Mouse (Mus musculus): ENCODE measurements around the gene Srrm1. TPM values are rescaled to one million over a fixed set of nuclear protein-coding genes. Genes with fewer than 3 reads are reported as not detected.
A peak's percentile ranks its signal among the peaks of the same experiment; 100 is the strongest.

Srrm1 gene
- total RNA-seq, 1 experiment from 2014 or later: 120 TPM

GRCm38 (mm10) chr4:135271881-135272616 is 81.1 kb downstream of the Srrm1 start:
- DNase-seq: peak; percentile 79

- peak; percentile 64 for DNase-seq
Observed at GRCm38 (mm10) chr4:135271419-135271828, 81.7 kb downstream of the Srrm1 start.

Other genes with a start within 250 kb of the Srrm1 start
- gene Runx3, start 232.7 kb downstream of the Srrm1 start, total RNA-seq (2021): 1.7 and 7.3 TPM in 2 replicates
- 95.7 and 116 TPM in 2 replicates for gene Clic4, start 80.5 kb downstream of the Srrm1 start, total RNA-seq (2021)
- 1.2 TPM in 1 of 2 replicates, not detected in the other for gene Ncmap, start 44.9 kb upstream of the Srrm1 start, total RNA-seq (2021)
- 15.8 and 16.4 TPM in 2 replicates for gene Rcan3, start 80.5 kb upstream of the Srrm1 start, total RNA-seq (2021)
- 0.19 and 1.1 TPM in 2 replicates for gene Stpg1, start 141.5 kb upstream of the Srrm1 start, total RNA-seq (2021)
- gene Nipal3, start 141.7 kb upstream of the Srrm1 start, total RNA-seq (2021): 15.5 and 15.8 TPM in 2 replicates
- 0.23 and 0.37 TPM in 2 replicates for gene Grhl3, start 220.3 kb upstream of the Srrm1 start, total RNA-seq (2021)

Measured in adrenal gland, postnatal 14 days (tissue).